Mouse (Mus musculus) megakaryocyte-erythroid progenitor cell, adult 5-6 weeks (primary cell): ENCODE data around the gene Olfr15. TPM values are rescaled to one million over a fixed set of nuclear protein-coding genes. Genes with fewer than 3 reads are reported as not detected.

Source experiments
- ATAC-seq: replicated peaks from 2 replicates; pipeline ENCODE4 v1.8.0; 2016; ENCODE audit warnings: mild to moderate bottlenecking, inconsistent platforms; ENCODE audit not compliant: severe bottlenecking, poor library complexity, low FRiP score, low TSS enrichment
- total RNA-seq, 2 experiments: library from RNA; stranded (forward) in 1 of 2; stranded (reverse) in 1 of 2; fragments of 200-1000, 215-1000 nt in 1 of 2; fragments of >200 nt in 1 of 2; fragmentation: Nextera tagmentation in 1 of 2; gene quantifications; 2 replicates each; pipeline ENCODE4 v1.2.3; 2014 to 2017

The Olfr15 gene
- total RNA-seq, 2 experiments from 2014 or later = not detected

DNA sequence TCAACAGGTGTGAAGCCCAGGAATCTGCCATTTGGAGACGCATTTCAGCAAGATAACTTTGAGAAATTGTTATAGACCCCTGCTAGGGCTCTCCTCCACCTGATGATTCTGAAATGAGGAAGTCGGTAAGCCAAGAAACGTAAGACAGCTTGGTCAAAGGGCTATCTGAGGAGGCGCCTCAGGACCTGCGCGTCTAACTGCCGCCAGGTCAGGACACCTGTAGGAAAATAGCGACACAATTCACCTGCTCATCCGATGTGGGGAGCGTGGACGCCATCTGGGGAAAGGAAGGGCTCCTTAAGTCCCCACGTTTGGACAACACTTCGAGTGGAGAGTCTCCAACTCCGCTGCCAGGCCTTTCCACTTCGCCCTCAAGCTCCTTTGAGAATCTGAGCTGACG, 41.1 kb downstream of the Olfr15 start:
- ATAC-seq = peak; percentile 13

DNA sequence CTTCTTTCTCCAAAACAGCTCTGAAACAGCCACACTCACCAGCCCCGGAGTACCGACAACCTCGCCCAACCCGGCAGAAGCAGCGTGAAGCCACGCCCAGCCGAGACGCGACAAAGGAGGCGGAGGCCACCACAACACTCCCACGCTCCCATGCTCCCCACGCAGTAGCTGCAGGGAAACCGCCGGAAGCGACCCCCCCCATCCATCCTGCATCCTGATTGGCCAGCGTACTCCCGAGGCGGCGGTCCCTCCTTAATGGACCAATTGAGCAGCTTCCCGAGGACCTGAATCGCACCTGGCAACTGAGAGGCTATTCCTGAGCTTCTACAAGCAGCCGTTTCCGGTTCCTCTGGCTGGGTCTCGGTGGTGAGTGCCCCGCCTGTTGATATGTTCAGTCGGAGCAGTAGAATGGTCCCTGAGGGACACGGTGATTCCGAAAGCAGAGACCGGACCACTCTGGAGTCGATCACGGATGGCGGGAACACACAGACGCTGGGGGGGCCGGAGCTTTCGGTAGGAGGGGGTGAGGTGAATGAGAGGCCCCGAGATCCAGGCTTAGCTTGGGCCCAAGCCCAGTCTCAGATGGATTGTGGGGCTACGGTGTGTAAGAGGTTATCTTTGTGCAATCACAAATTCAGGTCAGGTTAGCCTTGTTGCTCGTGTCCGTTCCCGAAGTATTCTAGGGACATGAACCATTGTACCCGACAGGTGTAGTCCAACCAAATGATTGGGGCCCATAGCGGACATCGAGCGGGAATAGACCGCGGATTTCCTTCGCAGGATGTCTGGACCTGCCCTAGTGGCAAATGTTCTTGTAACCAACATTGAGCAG, 41.8 kb downstream of the Olfr15 start, which contains the start of gene Naa60:
Gene Naa60, plus strand, starts transcription at position 160 of the 832 bp plus-strand sequence.
- ATAC-seq = peak; percentile 99

DNA sequence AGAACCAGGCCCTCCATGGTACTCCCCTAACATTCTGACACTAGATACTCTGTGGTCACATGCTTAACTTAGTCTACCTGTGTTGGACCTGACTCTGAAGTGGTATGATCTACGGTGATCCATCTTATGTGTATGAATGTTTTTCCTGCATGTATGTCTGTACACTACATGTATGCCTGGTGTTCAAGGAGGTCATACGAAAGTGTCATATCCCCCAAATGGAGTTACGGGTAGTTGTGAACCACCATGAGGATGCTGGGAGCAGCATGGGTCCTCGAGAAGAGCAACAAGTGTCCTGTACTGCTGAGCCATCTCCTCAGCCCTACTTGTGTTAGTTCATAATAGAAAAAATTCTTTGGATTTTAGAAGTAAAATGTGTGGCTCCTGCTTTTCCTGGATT, 45.7 kb downstream of the Olfr15 start:
- ATAC-seq = no peak

DNA sequence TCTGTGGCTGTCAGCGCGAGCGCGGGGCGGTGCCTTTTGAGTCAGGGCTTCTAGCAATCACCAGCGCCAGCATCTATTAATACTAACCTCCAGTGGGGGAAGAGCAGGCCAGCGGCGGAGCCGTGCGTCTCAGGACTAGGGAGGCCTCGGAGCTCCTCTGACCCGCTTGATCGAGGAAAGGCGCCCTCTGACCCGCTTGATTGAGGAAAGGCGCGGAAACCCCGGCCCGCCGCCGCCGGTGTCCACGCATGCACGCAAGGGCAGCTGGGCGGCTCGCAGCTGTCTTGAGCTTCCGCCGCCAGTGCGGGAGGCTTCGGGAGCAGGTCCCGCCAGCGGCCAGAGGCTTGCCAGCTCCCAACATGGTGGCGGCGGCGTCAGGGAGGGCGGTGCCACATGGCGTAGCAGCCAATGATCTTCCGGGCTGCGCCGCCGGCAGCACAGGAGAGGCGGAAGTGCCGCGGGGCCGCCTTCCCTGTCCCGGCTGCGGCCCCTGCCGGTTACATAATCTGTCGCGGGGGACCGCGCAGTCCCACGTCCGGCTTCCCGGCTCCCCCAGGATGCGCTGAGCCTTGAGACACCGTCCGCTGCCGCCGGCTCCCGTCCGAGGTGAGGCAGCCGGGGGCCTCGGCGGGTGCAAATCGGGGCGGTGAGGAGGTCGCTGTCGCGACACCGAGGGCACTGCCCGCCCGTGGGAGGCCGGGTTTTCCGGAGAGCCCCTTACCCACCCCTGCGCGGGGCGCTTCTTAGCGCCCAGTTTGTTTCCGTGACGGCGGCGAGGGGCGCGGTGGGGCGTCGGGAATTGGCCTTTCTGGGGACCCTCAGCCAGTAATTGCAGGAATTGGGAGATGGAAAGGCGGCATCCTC, 53.8 kb downstream of the Olfr15 start, which contains the start of the genes Zfp597 and Gm20695:
Gene Zfp597, minus strand, starts transcription at position 361 of the 864 bp plus-strand sequence.
Gene Gm20695, plus strand, starts transcription at position 448 of the 864 bp plus-strand sequence.
- ATAC-seq = peak; percentile 98

DNA sequence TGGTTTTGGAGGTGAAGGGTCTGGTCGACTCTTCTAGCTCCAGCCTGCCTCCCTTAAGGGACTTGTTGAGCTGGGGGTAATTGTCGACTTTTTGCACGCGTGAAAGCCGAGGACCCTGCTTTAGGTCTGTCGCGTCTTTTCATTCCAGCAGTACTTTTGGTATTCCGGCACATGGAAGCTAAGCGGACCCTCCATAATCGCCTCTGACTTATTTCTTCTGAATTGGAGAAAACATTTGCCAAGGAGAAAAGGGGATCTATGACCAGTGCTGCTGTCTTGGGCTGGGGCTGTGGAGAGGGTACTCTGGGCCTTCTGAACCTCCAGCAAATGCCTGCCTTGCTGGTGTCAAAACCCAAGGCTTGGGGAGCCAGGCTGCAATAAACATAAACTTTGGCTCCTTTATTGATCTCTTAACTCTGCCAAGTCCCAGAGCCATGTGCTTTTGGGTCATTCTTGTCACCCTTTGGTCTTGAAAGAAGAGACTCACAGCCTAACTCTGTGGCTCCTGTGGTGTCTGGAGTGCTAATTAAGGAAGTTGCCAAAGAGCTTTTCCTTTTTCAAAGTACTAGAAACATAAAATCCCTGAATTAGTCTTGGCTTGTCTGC, 54.5 kb downstream of the Olfr15 start:
- ATAC-seq = no peak

DNA sequence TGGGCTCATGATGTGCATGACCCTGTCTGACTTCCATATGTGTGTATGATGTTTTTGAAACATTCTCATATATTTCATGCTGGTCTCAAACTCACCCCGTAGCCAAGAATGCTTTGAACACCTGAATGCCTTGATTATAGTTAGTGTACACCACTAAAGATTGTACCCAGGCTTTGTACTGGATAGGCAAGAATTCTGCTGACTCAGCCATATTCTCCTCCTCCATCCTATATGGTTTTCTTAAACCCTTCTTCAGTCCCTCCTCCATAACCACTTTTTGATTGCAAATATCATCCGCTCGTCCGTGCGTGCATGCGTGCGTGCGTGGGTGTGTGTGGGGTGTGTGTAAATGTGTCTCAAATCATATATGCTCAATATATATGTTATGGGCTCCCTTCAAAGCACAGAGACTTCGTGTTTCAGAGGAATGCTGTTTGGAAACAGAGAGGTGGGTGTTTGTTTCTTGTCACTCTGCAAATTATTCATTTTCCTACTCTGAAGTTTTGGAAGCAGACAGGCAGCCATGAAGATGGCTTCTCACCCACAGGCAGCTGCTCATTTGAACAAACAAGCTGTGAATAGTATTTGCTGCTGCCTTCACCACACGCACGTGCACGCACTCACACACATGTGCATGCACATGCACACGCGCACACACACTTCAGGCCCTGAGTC, 61.1 kb downstream of the Olfr15 start:
- ATAC-seq = no peak

DNA sequence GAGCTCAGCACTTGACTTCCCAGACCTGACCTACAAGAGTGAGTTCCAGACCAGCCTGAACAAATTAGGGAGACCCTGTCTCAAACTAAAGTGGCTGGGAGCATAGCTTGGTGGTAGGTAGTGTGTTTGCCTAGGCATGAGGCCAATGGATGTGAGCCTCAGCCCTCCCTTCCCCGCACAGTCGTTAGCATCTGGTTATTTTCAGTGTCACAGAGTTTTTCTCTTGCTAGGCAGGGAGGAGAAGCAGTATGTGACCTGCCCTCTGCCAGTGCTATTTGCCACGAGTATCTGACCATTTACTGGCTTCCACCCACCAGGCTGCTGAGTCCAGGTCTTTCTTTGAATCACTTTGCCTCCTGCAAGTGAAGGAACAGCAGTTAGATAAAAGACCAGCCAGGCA, 63.1 kb downstream of the Olfr15 start:
- no peak for ATAC-seq

Other genes with a start within 250 kb of the Olfr15 start
- not detected in 2 replicates for gene Olfr161, start 239.8 kb upstream of the Olfr15 start, total RNA-seq (2014; fragmentation: Nextera tagmentation)
- gene Olfr161, start 239.8 kb upstream of the Olfr15 start, total RNA-seq (2017) = not detected in 2 replicates
- 0.59 TPM in 1 of 2 replicates, not detected in the other for gene Mefv, start 112.8 kb upstream of the Olfr15 start, total RNA-seq (2014; fragmentation: Nextera tagmentation)
- not detected in 2 replicates for gene Mefv, start 112.8 kb upstream of the Olfr15 start, total RNA-seq (2017)
- 24.1 and 28.4 TPM in 2 replicates for gene Zfp263, start 86.8 kb upstream of the Olfr15 start, total RNA-seq (2014; fragmentation: Nextera tagmentation)
- 25.6 and 26.6 TPM in 2 replicates for gene Zfp263, start 86.8 kb upstream of the Olfr15 start, total RNA-seq (2017)
- gene Zfp174, start 16.4 kb downstream of the Olfr15 start, total RNA-seq (2014; fragmentation: Nextera tagmentation) = 1.1 and 1.4 TPM in 2 replicates
- gene Zfp174, start 16.4 kb downstream of the Olfr15 start, total RNA-seq (2017) = 0.66 and 1.1 TPM in 2 replicates
- gene Naa60, start 41.5 kb downstream of the Olfr15 start, total RNA-seq (2014; fragmentation: Nextera tagmentation) = 30.9 and 56.4 TPM in 2 replicates
- 10.1 and 17.4 TPM in 2 replicates for gene Naa60, start 41.5 kb downstream of the Olfr15 start, total RNA-seq (2017)
- gene Zfp597, start 53.7 kb downstream of the Olfr15 start, total RNA-seq (2014; fragmentation: Nextera tagmentation) = 6.8 and 15.6 TPM in 2 replicates
- 11.2 and 11.8 TPM in 2 replicates for gene Zfp597, start 53.7 kb downstream of the Olfr15 start, total RNA-seq (2017)
- gene Gm20695, start 53.8 kb downstream of the Olfr15 start, total RNA-seq (2014; fragmentation: Nextera tagmentation) = not detected in 2 replicates
- 0.38 and 3.1 TPM in 2 replicates for gene Gm20695, start 53.8 kb downstream of the Olfr15 start, total RNA-seq (2017)
- 0.77 and 6.1 TPM in 2 replicates for gene 1700037C18Rik, start 77.8 kb downstream of the Olfr15 start, total RNA-seq (2014; fragmentation: Nextera tagmentation)
- 1.1 and 5.2 TPM in 2 replicates for gene 1700037C18Rik, start 77.8 kb downstream of the Olfr15 start, total RNA-seq (2017)
- 25.1 and 26.2 TPM in 2 replicates for gene Cluap1, start 77.9 kb downstream of the Olfr15 start, total RNA-seq (2014; fragmentation: Nextera tagmentation)
- gene Cluap1, start 77.9 kb downstream of the Olfr15 start, total RNA-seq (2017) = 47.0 and 81.8 TPM in 2 replicates
- 4.6 and 10.1 TPM in 2 replicates for gene Nlrc3, start 145.8 kb downstream of the Olfr15 start, total RNA-seq (2014; fragmentation: Nextera tagmentation)
- 0.66 and 1.4 TPM in 2 replicates for gene Nlrc3, start 145.8 kb downstream of the Olfr15 start, total RNA-seq (2017)
- 45.8 and 61.3 TPM in 2 replicates for gene Slx4, start 172.9 kb downstream of the Olfr15 start, total RNA-seq (2014; fragmentation: Nextera tagmentation)
- 34.7 and 35.6 TPM in 2 replicates for gene Slx4, start 172.9 kb downstream of the Olfr15 start, total RNA-seq (2017)
- not detected in 2 replicates for gene Dnase1, start 206.1 kb downstream of the Olfr15 start, total RNA-seq (2014; fragmentation: Nextera tagmentation)
- gene Dnase1, start 206.1 kb downstream of the Olfr15 start, total RNA-seq (2017) = 0.11 and 0.75 TPM in 2 replicates
- gene Trap1, start 246.9 kb downstream of the Olfr15 start, total RNA-seq (2014; fragmentation: Nextera tagmentation) = 137 and 143 TPM in 2 replicates
- gene Trap1, start 246.9 kb downstream of the Olfr15 start, total RNA-seq (2017) = 152 and 170 TPM in 2 replicates